Mouse (Mus musculus): Measurements from ENCODE around the gene Tlx2. TPM values are rescaled to one million over a fixed set of nuclear protein-coding genes. Genes with fewer than 3 reads are reported as not detected.

Gene Tlx2
- polyA plus RNA-seq, 1 experiment from 2014 or later = not detected

GRCm38 (mm10) chr6:83031111-83031510, 39.0 kb downstream of the Tlx2 start:
- Histone ChIP-seq H3K27me3 (peaks cover 43% of the 10 kb centered on the region), H3K4me2 (no peak overlapping the region), H3K9ac (no peak overlapping the region), H3K9me3 (no peaks in the 10 kb centered on the region), H3K27ac (replicated peaks) (no peak overlapping the region), H3K4me3 (no peak overlapping the region), H3K4me1 (replicated peaks) (peaks cover 21% of the 10 kb centered on the region), H3K36me3 (no peaks in the 10 kb centered on the region)
- WGBS = 66% methylated on average over 7 of the region's 7 CpGs
- no peak for ATAC-seq (ENCODE audit: low FRiP score, low read depth)

- Histone ChIP-seq H3K27ac (replicated peaks) (no peak overlapping the region), H3K4me1 (replicated peaks) (peaks cover 21% of the 10 kb centered on the region), H3K36me3 (no peaks in the 10 kb centered on the region), H3K27me3 (peaks cover 36% of the 10 kb centered on the region), H3K4me2 (no peak overlapping the region), H3K9me3 (no peaks in the 10 kb centered on the region), H3K9ac (no peak overlapping the region), H3K4me3 (no peak overlapping the region)
- whole genome bisulfite sequencing = 22% methylated on average over 10 of the region's 10 CpGs
- ATAC-seq (ENCODE audit: low FRiP score, low read depth) = no peak
Measured at GRCm38 (mm10) chr6:83029777-83030176, 40.3 kb downstream of the Tlx2 start.

- Histone ChIP-seq H3K4me2 (no peak overlapping the region), H3K36me3 (no peaks in the 10 kb centered on the region), H3K4me3 (no peak overlapping the region), H3K9me3 (no peaks in the 10 kb centered on the region), H3K4me1 (replicated peaks) (peaks cover 7% of the 10 kb centered on the region), H3K9ac (no peak overlapping the region), H3K27me3 (peaks cover 25% of the 10 kb centered on the region), H3K27ac (replicated peaks) (no peak overlapping the region)
- WGBS = 60% methylated on average over 8 of the region's 9 CpGs
- no peak for ATAC-seq (ENCODE audit: low FRiP score, low read depth)
Measured at GRCm38 (mm10) chr6:83027706-83028105, 42.4 kb downstream of the Tlx2 start.

GRCm38 (mm10) chr6:83027293-83027692, 42.8 kb downstream of the Tlx2 start:
- Histone ChIP-seq H3K9ac (no peak overlapping the region), H3K27ac (replicated peaks) (no peak overlapping the region), H3K4me1 (replicated peaks) (peaks cover 3% of the 10 kb centered on the region)

GRCm38 (mm10) chr6:83025221-83025620, 44.9 kb downstream of the Tlx2 start:
- Histone ChIP-seq H3K36me3 (no peaks in the 10 kb centered on the region), H3K4me1 (replicated peaks) (no peaks in the 10 kb centered on the region), H3K9me3 (no peaks in the 10 kb centered on the region), H3K4me2 (no peak overlapping the region), H3K27ac (replicated peaks) (no peak overlapping the region), H3K27me3 (peaks cover 4% of the 10 kb centered on the region; the same call in 1 of the 2 replicates), H3K4me3 (no peak overlapping the region), H3K9ac (no peak overlapping the region)
- WGBS = 90% methylated on average over 4 of the region's 4 CpGs
- no peak for ATAC-seq (ENCODE audit: low FRiP score, low read depth)

More at GRCm38 (mm10) chr6:83027293-83027692, 42.8 kb downstream of the Tlx2 start:
- no peak overlapping the region for H3K4me3 ChIP-seq
- H3K36me3 ChIP-seq = no peaks in the 10 kb centered on the region
- WGBS = 67% methylated on average over 8 of the region's 8 CpGs
- no peak overlapping the region for H3K4me2 ChIP-seq
- no peaks in the 10 kb centered on the region for H3K9me3 ChIP-seq
- peaks cover 24% of the 10 kb centered on the region for H3K27me3 ChIP-seq
- ATAC-seq (ENCODE audit: low FRiP score, low read depth) = no peak

GRCm38 (mm10) chr6:83024421-83024820, 45.7 kb downstream of the Tlx2 start:
- no peaks in the 10 kb centered on the region for H3K9me3 ChIP-seq
- no peaks in the 10 kb centered on the region for H3K4me1 ChIP-seq (replicated peaks)
- H3K36me3 ChIP-seq = no peaks in the 10 kb centered on the region
- no peak for ATAC-seq (ENCODE audit: low FRiP score, low read depth)
- WGBS = 64% methylated on average over 4 of the region's 4 CpGs
- H3K27ac ChIP-seq (replicated peaks) = no peak overlapping the region
- H3K4me3 ChIP-seq = no peak overlapping the region
- no peak overlapping the region for H3K4me2 ChIP-seq
- H3K9ac ChIP-seq = no peak overlapping the region
- H3K27me3 ChIP-seq = no peaks in the 10 kb centered on the region

GRCm38 (mm10) chr6:83023786-83024185, 46.3 kb downstream of the Tlx2 start:
- Histone ChIP-seq H3K4me2 (no peak overlapping the region), H3K9me3 (no peaks in the 10 kb centered on the region), H3K4me1 (replicated peaks) (no peaks in the 10 kb centered on the region), H3K36me3 (no peaks in the 10 kb centered on the region), H3K9ac (no peak overlapping the region), H3K27me3 (no peaks in the 10 kb centered on the region), H3K27ac (replicated peaks) (no peak overlapping the region), H3K4me3 (no peak overlapping the region)
- WGBS = 94% methylated on average over 2 of the region's 2 CpGs
- ATAC-seq (ENCODE audit: low FRiP score, low read depth) = no peak

- Histone ChIP-seq H3K36me3 (no peaks in the 10 kb centered on the region), H3K27ac (replicated peaks) (no peak overlapping the region), H3K4me1 (replicated peaks) (no peaks in the 10 kb centered on the region), H3K27me3 (no peaks in the 10 kb centered on the region), H3K4me3 (no peak overlapping the region), H3K4me2 (no peak overlapping the region), H3K9me3 (no peaks in the 10 kb centered on the region), H3K9ac (no peak overlapping the region)
- WGBS = 86% methylated on average over 9 of the region's 9 CpGs
- no peak for ATAC-seq (ENCODE audit: low FRiP score, low read depth)
Measured at GRCm38 (mm10) chr6:83023008-83023407, 47.1 kb downstream of the Tlx2 start.

GRCm38 (mm10) chr6:83020836-83021593, 49.1 kb downstream of the Tlx2 start:
- 80% methylated on average over 4 of the region's 4 CpGs for WGBS
- ATAC-seq (ENCODE audit: low FRiP score, low read depth) = no peak
- no peaks in the 10 kb centered on the region for H3K4me1 ChIP-seq (replicated peaks)
- H3K4me2 ChIP-seq = no peak overlapping the region
- H3K27ac ChIP-seq (replicated peaks) = no peak overlapping the region
- no peaks in the 10 kb centered on the region for H3K9me3 ChIP-seq
- no peaks in the 10 kb centered on the region for H3K36me3 ChIP-seq
- no peaks in the 10 kb centered on the region for H3K27me3 ChIP-seq
- no peak overlapping the region for H3K4me3 ChIP-seq
- no peak overlapping the region for H3K9ac ChIP-seq

GRCm38 (mm10) chr6:83020121-83020520, 50.0 kb downstream of the Tlx2 start:
- no peaks in the 10 kb centered on the region for H3K4me1 ChIP-seq (replicated peaks)
- H3K9me3 ChIP-seq = no peaks in the 10 kb centered on the region
- H3K36me3 ChIP-seq = no peaks in the 10 kb centered on the region
- no peaks in the 10 kb centered on the region for H3K27me3 ChIP-seq
- H3K4me2 ChIP-seq = no peak overlapping the region
- ATAC-seq (ENCODE audit: low FRiP score, low read depth) = no peak
- H3K4me3 ChIP-seq = no peak overlapping the region
- no peak overlapping the region for H3K27ac ChIP-seq (replicated peaks)
- no peak overlapping the region for H3K9ac ChIP-seq
- 88% methylated on average over 6 of the region's 6 CpGs for WGBS

GRCm38 (mm10) chr6:83019044-83019443, 51.0 kb downstream of the Tlx2 start:
- Histone ChIP-seq H3K27me3 (no peaks in the 10 kb centered on the region), H3K4me2 (no peak overlapping the region), H3K9ac (no peak overlapping the region), H3K4me1 (replicated peaks) (no peaks in the 10 kb centered on the region), H3K27ac (replicated peaks) (no peak overlapping the region), H3K36me3 (no peaks in the 10 kb centered on the region), H3K9me3 (no peaks in the 10 kb centered on the region), H3K4me3 (no peak overlapping the region)
- 70% methylated on average over 3 of the region's 3 CpGs for WGBS
- no peak for ATAC-seq (ENCODE audit: low FRiP score, low read depth)

Data from hindbrain, embryonic 15.5 days (tissue).